Mouse (Mus musculus): Measurements from ENCODE around the gene Mmgt2. TPM values are rescaled to one million over a fixed set of nuclear protein-coding genes. Genes with fewer than 3 reads are reported as not detected.

The Mmgt2 gene
- polyA plus RNA-seq, 1 experiment from 2014 or later: 73.1 TPM

GRCm38 (mm10) chr11:62668986-62669385 is 20.5 kb downstream of the Mmgt2 start:
- ATAC-seq (replicated peaks; ENCODE audit: low FRiP score, low read depth): no peak
- 90% methylated on average over 5 of the region's 5 CpGs for WGBS
- no peak for DNase-seq (ENCODE audit: low spot score)
- Histone ChIP-seq H3K4me2 (ENCODE audit: low read length) (no peak overlapping the region), H3K9me3 (replicated peaks; ENCODE audit: low read length) (no peaks in the 10 kb centered on the region), H3K27ac (no peak overlapping the region), H3K9ac (ENCODE audit: low read depth, low read length) (no peak overlapping the region), H3K36me3 (ENCODE audit: insufficient read depth, low read length) (0 out of 2 replicates have a peak, but pooled peaks cover 3% of the 10 kb centered on the region), H3K4me1 (replicated peaks; ENCODE audit: insufficient read depth, low read length) (no peaks in the 10 kb centered on the region), H3K4me3 (replicated peaks; ENCODE audit: low read depth, low read length) (no peak overlapping the region), H3K27me3 (ENCODE audit: insufficient read depth, low read length) (no peaks in the 10 kb centered on the region)
- TF ChIP-seq CTCF (IDR thresholded peaks at IDR 0.05; ENCODE audit: low read depth): no peak

GRCm38 (mm10) chr11:62669471-62669870 is 21.0 kb downstream of the Mmgt2 start:
- Histone ChIP-seq H3K4me2 (ENCODE audit: low read length) (no peak overlapping the region), H3K4me1 (replicated peaks; ENCODE audit: insufficient read depth, low read length) (no peaks in the 10 kb centered on the region), H3K27me3 (ENCODE audit: insufficient read depth, low read length) (no peaks in the 10 kb centered on the region), H3K4me3 (replicated peaks; ENCODE audit: low read depth, low read length) (no peak overlapping the region), H3K9me3 (replicated peaks; ENCODE audit: low read length) (no peaks in the 10 kb centered on the region), H3K36me3 (ENCODE audit: insufficient read depth, low read length) (0 out of 2 replicates have a peak, but pooled peaks cover 3% of the 10 kb centered on the region), H3K27ac (no peak overlapping the region), H3K9ac (ENCODE audit: low read depth, low read length) (no peak overlapping the region)
- WGBS: 72% methylated on average over 12 of the region's 12 CpGs
- TF ChIP-seq CTCF (IDR thresholded peaks at IDR 0.05; ENCODE audit: low read depth): no peak
- ATAC-seq (replicated peaks; ENCODE audit: low FRiP score, low read depth): no peak
- no peak for DNase-seq (ENCODE audit: low spot score)

GRCm38 (mm10) chr11:62670006-62670405 is 21.5 kb downstream of the Mmgt2 start:
- H3K9ac ChIP-seq (ENCODE audit: low read depth, low read length): no peak overlapping the region
- no peak overlapping the region for H3K4me2 ChIP-seq (ENCODE audit: low read length)
- 83% methylated on average over 6 of the region's 6 CpGs for WGBS
- DNase-seq (ENCODE audit: low spot score) (no peak), ATAC-seq (replicated peaks; ENCODE audit: low FRiP score, low read depth) (no peak)
- no peaks in the 10 kb centered on the region for H3K4me1 ChIP-seq (replicated peaks; ENCODE audit: insufficient read depth, low read length)
- no peaks in the 10 kb centered on the region for H3K27me3 ChIP-seq (ENCODE audit: insufficient read depth, low read length)
- H3K9me3 ChIP-seq (replicated peaks; ENCODE audit: low read length): no peaks in the 10 kb centered on the region
- no peak overlapping the region for H3K4me3 ChIP-seq (replicated peaks; ENCODE audit: low read depth, low read length)
- no peak for TF ChIP-seq CTCF (IDR thresholded peaks at IDR 0.05; ENCODE audit: low read depth)
- H3K27ac ChIP-seq: no peak overlapping the region
- 0 out of 2 replicates have a peak, but pooled peaks cover 3% of the 10 kb centered on the region for H3K36me3 ChIP-seq (ENCODE audit: insufficient read depth, low read length)

GRCm38 (mm10) chr11:62675480-62676289 is 27.2 kb downstream of the Mmgt2 start:
- H3K9ac ChIP-seq (ENCODE audit: low read depth, low read length): no peak overlapping the region
- no peaks in the 10 kb centered on the region for H3K9me3 ChIP-seq (replicated peaks; ENCODE audit: low read length)
- H3K4me2 ChIP-seq (ENCODE audit: low read length): peak overlapping the region; percentile 50
- peak overlapping the region; percentile 8 for H3K4me3 ChIP-seq (replicated peaks; ENCODE audit: low read depth, low read length)
- ATAC-seq (replicated peaks; ENCODE audit: low FRiP score, low read depth) (peak; percentile 90), DNase-seq (ENCODE audit: low spot score) (peak; percentile 97)
- peak; percentile 91 for TF ChIP-seq CTCF (IDR thresholded peaks at IDR 0.05; ENCODE audit: low read depth)
- 15% methylated on average over 17 of the region's 17 CpGs for WGBS
- H3K36me3 ChIP-seq (ENCODE audit: insufficient read depth, low read length): no peaks in the 10 kb centered on the region
- no peaks in the 10 kb centered on the region for H3K4me1 ChIP-seq (replicated peaks; ENCODE audit: insufficient read depth, low read length)
- no peaks in the 10 kb centered on the region for H3K27me3 ChIP-seq (ENCODE audit: insufficient read depth, low read length)
- no peak overlapping the region for H3K27ac ChIP-seq

- Histone ChIP-seq H3K27ac (no peak overlapping the region), H3K4me1 (replicated peaks; ENCODE audit: insufficient read depth, low read length) (no peaks in the 10 kb centered on the region), H3K36me3 (ENCODE audit: insufficient read depth, low read length) (no peaks in the 10 kb centered on the region), H3K27me3 (ENCODE audit: insufficient read depth, low read length) (no peaks in the 10 kb centered on the region), H3K9me3 (replicated peaks; ENCODE audit: low read length) (no peaks in the 10 kb centered on the region), H3K4me3 (replicated peaks; ENCODE audit: low read depth, low read length) (no peak overlapping the region), H3K4me2 (ENCODE audit: low read length) (no peak overlapping the region), H3K9ac (ENCODE audit: low read depth, low read length) (no peak overlapping the region)
- TF ChIP-seq CTCF (IDR thresholded peaks at IDR 0.05; ENCODE audit: low read depth): no peak
- 88% methylated on average over 4 of the region's 4 CpGs for WGBS
- DNase-seq (ENCODE audit: low spot score): no peak
- no peak for ATAC-seq (replicated peaks; ENCODE audit: low FRiP score, low read depth)
Measured at GRCm38 (mm10) chr11:62676290-62676596, 27.8 kb downstream of the Mmgt2 start.

GRCm38 (mm10) chr11:62678778-62679354 is 30.4 kb downstream of the Mmgt2 start:
- no peaks in the 10 kb centered on the region for H3K9me3 ChIP-seq (replicated peaks; ENCODE audit: low read length)
- H3K27ac ChIP-seq: no peak overlapping the region
- ATAC-seq (replicated peaks; ENCODE audit: low FRiP score, low read depth) (no peak), DNase-seq (ENCODE audit: low spot score) (no peak)
- no peak overlapping the region for H3K4me2 ChIP-seq (ENCODE audit: low read length)
- no peak overlapping the region for H3K9ac ChIP-seq (ENCODE audit: low read depth, low read length)
- TF ChIP-seq CTCF (IDR thresholded peaks at IDR 0.05; ENCODE audit: low read depth): no peak
- 69% methylated on average over 7 of the region's 7 CpGs for WGBS
- no peaks in the 10 kb centered on the region for H3K4me1 ChIP-seq (replicated peaks; ENCODE audit: insufficient read depth, low read length)
- H3K27me3 ChIP-seq (ENCODE audit: insufficient read depth, low read length): no peaks in the 10 kb centered on the region
- H3K36me3 ChIP-seq (ENCODE audit: insufficient read depth, low read length): no peaks in the 10 kb centered on the region
- H3K4me3 ChIP-seq (replicated peaks; ENCODE audit: low read depth, low read length): no peak overlapping the region
